In the genomic region with DNA sequence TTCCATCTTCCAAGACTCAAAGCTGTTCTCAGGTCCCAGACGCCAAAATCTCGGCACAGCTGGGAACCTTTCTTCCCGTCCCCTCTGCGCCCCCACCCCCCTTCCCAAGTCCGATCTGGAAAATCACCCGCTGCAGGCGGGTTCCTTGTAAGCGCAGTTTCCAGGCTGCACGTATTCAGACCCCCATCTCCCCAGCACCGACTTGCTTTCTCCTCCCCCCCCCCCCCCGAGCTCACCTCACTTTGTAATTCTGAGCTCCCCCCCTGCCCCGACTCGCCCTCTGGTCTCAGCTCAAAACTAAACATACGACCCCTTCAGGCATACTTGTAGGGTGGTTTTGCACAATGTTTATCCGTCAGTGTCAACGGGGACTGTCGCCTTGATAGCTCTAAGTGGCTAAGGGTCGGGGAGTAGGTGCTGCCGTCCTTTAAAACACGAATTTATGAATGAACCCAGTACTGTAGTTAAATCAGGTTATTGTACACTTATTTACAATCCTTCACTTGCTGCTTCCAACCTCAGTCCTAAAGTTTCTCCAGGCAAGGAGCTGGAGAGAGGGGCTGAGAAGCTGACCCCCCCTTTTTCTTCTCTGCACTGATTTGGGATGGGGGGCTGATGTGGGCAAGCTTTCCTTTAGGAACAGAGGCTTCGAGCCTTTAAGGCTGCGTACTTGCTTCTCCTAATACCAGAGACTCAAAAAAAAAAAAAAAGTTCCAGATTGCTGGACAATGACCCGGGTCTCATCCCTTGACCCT, we compare ENCODE assay signal across 8 mouse cellular contexts. TPM values are rescaled to one million over a fixed set of nuclear protein-coding genes. Genes with fewer than 3 reads are reported as not detected.
DNase-seq lines count a peak whose midpoint lies in the region; ATAC-seq and TF ChIP-seq lines count a peak whose summit lies in the region.

No protein-coding gene starts in this region.

- no peak for TF ChIP-seq EP300 in lung, postnatal 0 days (IDR thresholded peaks at IDR 0.05)

- TF ChIP-seq CTCF in lung, postnatal 0 days (IDR thresholded peaks at IDR 0.05): peak; percentile 32

- no peaks in the 10 kb centered on the region for H3K36me3 ChIP-seq in kidney, embryonic 14.5 days (ENCODE audit: control insufficient read depth, insufficient read depth, low read length)
- H3K36me3 ChIP-seq in forebrain, embryonic 16.5 days (ENCODE audit: control insufficient read depth, insufficient read depth): no peaks in the 10 kb centered on the region
- peaks cover 15% of the 10 kb centered on the region; the same call in 1 of the 2 replicates for H3K36me3 ChIP-seq in lung, postnatal 0 days (ENCODE audit: insufficient read depth, low read length)

- peak overlapping the region; percentile 98 for H3K4me2 ChIP-seq in kidney, embryonic 14.5 days (replicated peaks; ENCODE audit: low read depth, low read length)
- peak overlapping the region; percentile 80 for H3K4me2 ChIP-seq in forebrain, embryonic 16.5 days (ENCODE audit: low read length)
- H3K4me2 ChIP-seq in lung, postnatal 0 days (replicated peaks; ENCODE audit: low read depth, low read length): peak overlapping the region; percentile 85

- no peak for DNase-seq in kidney, postnatal 25 days
- peak; percentile 59 for DNase-seq in Muller cell, postnatal 12 days (ENCODE audit: inconsistent ontology term)
- peak; percentile 71 for DNase-seq in lung, postnatal 0 days (ENCODE audit: low spot score)
- DNase-seq in thymus, postnatal 4 days: peak; percentile 34
- no peak for DNase-seq in layer of hippocampus, adult 9-10 months (ENCODE audit: low spot score)
- no peak for DNase-seq in urinary bladder, postnatal 25 days (ENCODE audit: low spot score)

- WGBS in kidney, embryonic 14.5 days: under 1% methylated on average over 23 of the region's 23 CpGs
- WGBS in forebrain, embryonic 16.5 days: under 1% methylated on average over 23 of the region's 23 CpGs
- 2% methylated on average over 22 of the region's 23 CpGs for WGBS in lung, postnatal 0 days

- H3K4me1 ChIP-seq in kidney, embryonic 14.5 days (ENCODE audit: control insufficient read depth, insufficient read depth, low read length): peaks cover 18% of the 10 kb centered on the region; the same call in 1 of the 2 replicates
- peaks cover 42% of the 10 kb centered on the region for H3K4me1 ChIP-seq in forebrain, embryonic 16.5 days (replicated peaks; ENCODE audit: control insufficient read depth, insufficient read depth, low read length)
- H3K4me1 ChIP-seq in lung, postnatal 0 days (ENCODE audit: insufficient read depth, low read depth, low read length): peaks cover 5% of the 10 kb centered on the region; the same call in 1 of the 2 replicates

- no peaks in the 10 kb centered on the region for H3K9me3 ChIP-seq in kidney, embryonic 14.5 days (ENCODE audit: control insufficient read depth, low read length)
- no peaks in the 10 kb centered on the region for H3K9me3 ChIP-seq in forebrain, embryonic 16.5 days (ENCODE audit: control insufficient read depth, low read length)
- no peaks in the 10 kb centered on the region for H3K9me3 ChIP-seq in lung, postnatal 0 days (ENCODE audit: low read length)

- peak overlapping the region; percentile 60 for H3K4me3 ChIP-seq in kidney, embryonic 14.5 days (ENCODE audit: low read length)
- peak overlapping the region; percentile 52 for H3K4me3 ChIP-seq in forebrain, embryonic 16.5 days (replicated peaks; ENCODE audit: low read length)
- H3K4me3 ChIP-seq in lung, postnatal 0 days (ENCODE audit: low read depth, low read length): peak overlapping the region; percentile 89

- peaks cover 21% of the 10 kb centered on the region for H3K27me3 ChIP-seq in kidney, embryonic 14.5 days (ENCODE audit: control insufficient read depth, insufficient read depth, low read length)
- H3K27me3 ChIP-seq in forebrain, embryonic 16.5 days (replicated peaks; ENCODE audit: control insufficient read depth, insufficient read depth, low read length): peaks cover 17% of the 10 kb centered on the region
- H3K27me3 ChIP-seq in lung, postnatal 0 days (replicated peaks; ENCODE audit: insufficient read depth, low read length): no peaks in the 10 kb centered on the region

- ATAC-seq in kidney, embryonic 14.5 days (ENCODE audit: low FRiP score, low TSS enrichment): no peak; the same call in 1 of the 2 replicates
- no peak for ATAC-seq in forebrain, embryonic 16.5 days
- no peak for ATAC-seq in lung, postnatal 0 days

- peak overlapping the region; percentile 64; the same call in 1 of the 2 replicates for H3K9ac ChIP-seq in kidney, embryonic 14.5 days (ENCODE audit: low read depth, low read length)
- peak overlapping the region; percentile 64 for H3K9ac ChIP-seq in forebrain, embryonic 16.5 days (replicated peaks; ENCODE audit: low read depth, low read length)
- peak overlapping the region; percentile 89 for H3K9ac ChIP-seq in lung, postnatal 0 days (replicated peaks; ENCODE audit: low read depth)

- no peak overlapping the region for H3K27ac ChIP-seq in kidney, embryonic 14.5 days (ENCODE audit: low read depth, low read length)
- no peak overlapping the region for H3K27ac ChIP-seq in forebrain, embryonic 16.5 days (ENCODE audit: low read length)
- H3K27ac ChIP-seq in lung, postnatal 0 days (ENCODE audit: low read length): peak overlapping the region; percentile 97

RNA-seq across cellular contexts. Expression of gene Fos, which starts 0.9 kb away (rescaled TPM):
- 1.6 and 3.0 TPM in 2 replicates for polyA plus RNA-seq in kidney, embryonic 14.5 days (2014; fragmentation: Nextera tagmentation; extraction: Ambion mirVana)
- polyA plus RNA-seq in forebrain, embryonic 16.5 days (2015; fragmentation: Nextera tagmentation; extraction: Ambion mirVana): 1.9 and 2.4 TPM in 2 replicates
- polyA plus RNA-seq in lung, postnatal 0 days (2015; fragmentation: Nextera tagmentation; extraction: Ambion mirVana): 30.8 and 33.8 TPM in 2 replicates

Comparison
In these comparisons a context has a peak if more than half of its experiments do, and no peak if none do; other contexts are left out.
1. DNase-seq: peak in Muller cell, postnatal 12 days (single experiment), lung, postnatal 0 days (single experiment) and thymus, postnatal 4 days (single experiment); none in kidney, postnatal 25 days (0 of 2), layer of hippocampus, adult 9-10 months (single experiment) and urinary bladder, postnatal 25 days (single experiment).
2. Peak in every context shown above with its lines, with median percentiles within 50 percentile points of each other: H3K4me2 ChIP-seq, H3K4me3 ChIP-seq and H3K9ac ChIP-seq.